Mouse (Mus musculus) CD8-positive naive resting alpha-beta T cell, adult 2 months (primary cell): Measurements from ENCODE around the gene Nap1l4.

Experiments used
- DNase-seq, 2 experiments: peaks; one replicate each; pipeline ENCODE4 v3.0.0; 2022; ENCODE audit warnings: low read depth in 2 of 2, low spot score in 2 of 2

Nap1l4 gene

DNA sequence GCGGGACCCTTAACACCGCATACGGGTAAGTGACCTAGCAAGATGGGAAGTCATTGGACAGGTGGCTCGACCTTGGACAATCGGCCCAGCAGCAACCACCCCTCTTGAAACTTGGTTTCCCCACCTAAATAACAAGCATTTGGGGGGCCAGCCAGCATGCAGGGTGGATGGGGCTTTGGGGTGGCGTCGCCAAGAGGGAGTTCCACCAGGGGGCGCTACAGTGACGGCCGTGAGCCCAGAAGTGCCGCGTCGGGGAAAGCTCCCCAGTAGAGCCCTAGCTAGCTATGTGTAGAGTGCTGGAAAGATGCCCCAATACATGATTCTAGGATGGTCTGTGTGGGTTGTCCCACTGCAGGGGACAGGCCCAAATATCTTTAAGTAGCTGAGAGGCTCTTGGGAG, 68.4 kb downstream of the Nap1l4 start:
- peak; percentile 36 to 51 for DNase-seq

DNA sequence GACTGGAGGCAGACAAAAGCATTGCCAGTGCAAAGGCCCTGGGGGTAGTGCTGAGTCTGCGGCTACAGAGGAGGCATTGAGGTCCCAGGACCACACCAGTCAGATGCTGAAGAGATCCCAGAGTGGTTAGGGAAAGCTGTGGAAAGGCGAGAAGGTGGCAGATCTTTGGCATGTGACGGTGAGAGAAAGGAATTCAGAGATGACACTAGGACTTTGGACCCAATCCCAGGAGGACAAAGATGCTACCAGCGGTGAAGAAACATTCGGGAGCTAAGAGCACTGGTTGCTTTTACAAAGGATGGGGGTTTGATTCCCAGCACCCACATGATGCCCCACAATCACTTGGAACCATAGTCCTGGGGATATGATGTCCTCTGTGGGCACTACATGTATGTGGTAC, 71.1 kb downstream of the Nap1l4 start:
- no peak for DNase-seq

- no peak for DNase-seq
These were observed 72.1 kb downstream of the Nap1l4 start for GRCm38 (mm10) chr7:143476702-143477335.

- no peak for DNase-seq
These were observed 73.0 kb downstream of the Nap1l4 start for GRCm38 (mm10) chr7:143475876-143476275.

- DNase-seq: no peak
These were observed 74.1 kb downstream of the Nap1l4 start for GRCm38 (mm10) chr7:143474811-143475210.

- no peak for DNase-seq
These were observed 75.4 kb downstream of the Nap1l4 start, which contains the start of gene Slc22a18 for GRCm38 (mm10) chr7:143473347-143474101. Gene Slc22a18, plus strand, starts transcription at chr7:143473736.

DNA sequence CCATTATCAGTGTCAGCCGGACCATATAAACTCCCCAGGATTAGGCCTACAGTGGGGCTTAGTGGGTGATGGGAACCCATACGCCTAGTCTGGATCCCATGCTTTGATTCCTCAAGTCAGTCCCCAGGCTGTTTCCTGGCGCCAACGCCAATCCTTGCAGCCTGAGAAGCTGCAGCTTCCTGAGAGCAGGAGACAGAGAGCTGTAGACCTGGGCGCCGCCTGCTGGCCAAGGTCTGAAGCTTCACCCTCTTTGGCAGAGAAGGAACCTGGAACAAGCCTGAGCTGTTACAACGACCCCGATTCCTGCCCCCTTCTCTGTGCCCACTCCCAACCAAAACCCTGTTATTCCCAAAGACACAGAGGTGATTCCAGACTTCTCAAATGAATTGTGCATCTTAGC, 79.0 kb downstream of the Nap1l4 start:
- DNase-seq: peak; percentile 31 to 43

DNA sequence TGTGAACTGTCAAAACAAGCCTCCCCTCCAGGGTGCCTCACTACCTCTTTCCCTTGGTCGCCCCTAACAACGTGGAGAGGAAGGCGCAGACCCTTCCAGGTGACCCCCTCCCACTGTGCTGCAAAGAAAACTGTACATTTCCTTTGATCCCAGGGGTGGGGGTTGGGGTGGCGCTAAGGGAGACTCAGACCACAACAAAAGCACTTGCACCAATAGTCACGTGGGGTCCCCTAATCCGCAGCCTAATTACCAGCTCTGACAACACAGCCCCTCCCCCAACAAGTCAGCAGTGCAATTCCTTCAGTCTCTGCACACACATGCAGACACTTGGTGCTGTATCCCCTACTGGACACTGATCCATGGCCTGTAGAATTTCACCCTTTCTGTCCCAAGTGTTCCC, 81.2 kb downstream of the Nap1l4 start:
- no peak for DNase-seq

DNA sequence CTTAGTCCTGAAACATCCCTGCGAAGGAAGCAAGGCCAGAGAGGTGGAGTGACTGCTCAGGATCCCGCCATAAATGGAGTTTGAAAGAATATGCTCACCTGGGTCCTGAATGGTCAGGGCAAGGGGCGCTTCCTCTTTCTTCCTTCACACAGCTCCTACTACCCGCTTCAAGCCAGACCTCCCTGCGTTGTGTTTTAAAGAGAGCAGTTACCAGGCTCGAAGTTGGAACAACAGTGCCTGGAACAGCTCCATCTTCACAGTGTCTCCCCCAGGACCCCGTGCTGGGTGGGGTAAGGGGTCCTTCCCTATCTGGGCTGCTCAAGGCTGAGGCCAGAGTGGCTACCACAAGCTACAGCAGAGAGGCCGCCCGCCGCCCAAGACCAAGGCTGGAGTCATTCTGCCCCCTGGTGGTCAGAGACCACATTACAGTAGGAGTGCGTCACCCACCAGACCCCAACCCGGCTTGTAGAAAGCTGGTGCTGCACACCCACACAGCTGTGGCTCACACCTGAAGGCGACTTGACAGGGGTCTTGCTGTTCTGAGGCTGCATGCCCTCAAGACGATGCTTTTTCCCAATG, 82.7 kb downstream of the Nap1l4 start:
- DNase-seq: peak; percentile 66 to 72

GRCm38 (mm10) chr7:143464811-143465560, 83.9 kb downstream of the Nap1l4 start:
- DNase-seq: peak in 1 of 2 experiments; percentile 20

- peak; percentile 46 to 59 for DNase-seq
These were observed 85.0 kb downstream of the Nap1l4 start for GRCm38 (mm10) chr7:143463865-143464415.
